Mouse (Mus musculus): ENCODE results near the gene Scaper. TPM values are rescaled to one million over a fixed set of nuclear protein-coding genes. Genes with fewer than 3 reads are reported as not detected.

Gene Scaper
- polyA plus RNA-seq, 2 experiments, result 8.2 to 15.1 TPM

GRCm38 (mm10) chr9:55900531-55900930 lies 37.4 kb downstream of the Scaper start:
- no peaks in the 10 kb centered on the region for H3K4me1 ChIP-seq (ENCODE audit: control insufficient read depth, insufficient read depth, low read length)
- no peak overlapping the region for H3K9ac ChIP-seq (ENCODE audit: low read depth, low read length, severe bottlenecking)
- WGBS, result 48% methylated on average over 3 of the region's 4 CpGs
- no peaks in the 10 kb centered on the region for H3K36me3 ChIP-seq (ENCODE audit: control insufficient read depth, insufficient read depth, low read length)
- no peak for DNase-seq (ENCODE audit: low spot score)
- no peaks in the 10 kb centered on the region for H3K27me3 ChIP-seq (ENCODE audit: control insufficient read depth, insufficient read depth, low read length)
- H3K27ac ChIP-seq (replicated peaks; ENCODE audit: low read depth, low read length), result no peak overlapping the region
- no peak for TF ChIP-seq POLR2A (IDR thresholded peaks at IDR 0.05; ENCODE audit: borderline replicate concordance, extremely low read depth, insufficient read depth, insufficient read length)
- no peak for ATAC-seq (ENCODE audit: low FRiP score, low read depth)
- no peak overlapping the region for H3K4me2 ChIP-seq (replicated peaks; ENCODE audit: low read depth, low read length, severe bottlenecking)
- no peaks in the 10 kb centered on the region for H3K9me3 ChIP-seq (ENCODE audit: control insufficient read depth, low read length)
- no peak overlapping the region for H3K4me3 ChIP-seq (replicated peaks; ENCODE audit: low read length)

- no peaks in the 10 kb centered on the region for H3K27me3 ChIP-seq (ENCODE audit: control insufficient read depth, insufficient read depth, low read length)
- H3K9ac ChIP-seq (ENCODE audit: low read depth, low read length, severe bottlenecking), result no peak overlapping the region
- H3K9me3 ChIP-seq (ENCODE audit: control insufficient read depth, low read length), result no peaks in the 10 kb centered on the region
- H3K36me3 ChIP-seq (ENCODE audit: control insufficient read depth, insufficient read depth, low read length), result no peaks in the 10 kb centered on the region
- no peak overlapping the region for H3K4me3 ChIP-seq (replicated peaks; ENCODE audit: low read length)
- no peaks in the 10 kb centered on the region for H3K4me1 ChIP-seq (ENCODE audit: control insufficient read depth, insufficient read depth, low read length)
- DNase-seq (ENCODE audit: low spot score), result peak; percentile 9
- TF ChIP-seq POLR2A (IDR thresholded peaks at IDR 0.05; ENCODE audit: borderline replicate concordance, extremely low read depth, insufficient read depth, insufficient read length), result no peak
- no peak overlapping the region for H3K27ac ChIP-seq (replicated peaks; ENCODE audit: low read depth, low read length)
- no peak for ATAC-seq (ENCODE audit: low FRiP score, low read depth)
- no peak overlapping the region for H3K4me2 ChIP-seq (replicated peaks; ENCODE audit: low read depth, low read length, severe bottlenecking)
- 58% methylated on average over 1 of the region's 1 CpGs for WGBS
These were observed 59.9 kb downstream of the Scaper start for GRCm38 (mm10) chr9:55878066-55878465.

GRCm38 (mm10) chr9:55789442-55789841 lies 148.5 kb downstream of the Scaper start:
- Histone ChIP-seq H3K9ac (ENCODE audit: low read depth, low read length, severe bottlenecking) (no peak overlapping the region), H3K4me3 (replicated peaks; ENCODE audit: low read length) (no peak overlapping the region), H3K9me3 (ENCODE audit: control insufficient read depth, low read length) (no peaks in the 10 kb centered on the region), H3K4me1 (ENCODE audit: control insufficient read depth, insufficient read depth, low read length) (no peaks in the 10 kb centered on the region), H3K4me2 (replicated peaks; ENCODE audit: low read depth, low read length, severe bottlenecking) (no peak overlapping the region), H3K36me3 (ENCODE audit: control insufficient read depth, insufficient read depth, low read length) (no peaks in the 10 kb centered on the region), H3K27ac (replicated peaks; ENCODE audit: low read depth, low read length) (no peak overlapping the region), H3K27me3 (ENCODE audit: control insufficient read depth, insufficient read depth, low read length) (no peaks in the 10 kb centered on the region)
- no peak for TF ChIP-seq POLR2A (IDR thresholded peaks at IDR 0.05; ENCODE audit: borderline replicate concordance, extremely low read depth, insufficient read depth, insufficient read length)
- no peak for ATAC-seq (ENCODE audit: low FRiP score, low read depth)
- DNase-seq (ENCODE audit: low spot score), result no peak
- WGBS, result 85% methylated on average over 8 of the region's 8 CpGs

GRCm38 (mm10) chr9:55712016-55712415 lies 225.9 kb downstream of the Scaper start:
- TF ChIP-seq POLR2A (IDR thresholded peaks at IDR 0.05; ENCODE audit: borderline replicate concordance, extremely low read depth, insufficient read depth, insufficient read length), result no peak
- 84% methylated on average over 4 of the region's 4 CpGs for WGBS
- DNase-seq (ENCODE audit: low spot score), result no peak
- ATAC-seq (ENCODE audit: low FRiP score, low read depth), result no peak
- no peaks in the 10 kb centered on the region for H3K36me3 ChIP-seq (ENCODE audit: control insufficient read depth, insufficient read depth, low read length)
- no peak overlapping the region for H3K4me3 ChIP-seq (replicated peaks; ENCODE audit: low read length)
- H3K9ac ChIP-seq (ENCODE audit: low read depth, low read length, severe bottlenecking), result no peak overlapping the region
- H3K4me1 ChIP-seq (ENCODE audit: control insufficient read depth, insufficient read depth, low read length), result no peaks in the 10 kb centered on the region
- no peak overlapping the region for H3K27ac ChIP-seq (replicated peaks; ENCODE audit: low read depth, low read length)
- H3K4me2 ChIP-seq (replicated peaks; ENCODE audit: low read depth, low read length, severe bottlenecking), result no peak overlapping the region
- no peaks in the 10 kb centered on the region for H3K9me3 ChIP-seq (ENCODE audit: control insufficient read depth, low read length)
- no peaks in the 10 kb centered on the region for H3K27me3 ChIP-seq (ENCODE audit: control insufficient read depth, insufficient read depth, low read length)

- Histone ChIP-seq H3K4me3 (replicated peaks; ENCODE audit: low read length) (no peak overlapping the region), H3K4me1 (ENCODE audit: control insufficient read depth, insufficient read depth, low read length) (no peaks in the 10 kb centered on the region), H3K27ac (replicated peaks; ENCODE audit: low read depth, low read length) (no peak overlapping the region), H3K9ac (ENCODE audit: low read depth, low read length, severe bottlenecking) (no peak overlapping the region), H3K27me3 (ENCODE audit: control insufficient read depth, insufficient read depth, low read length) (no peaks in the 10 kb centered on the region), H3K9me3 (ENCODE audit: control insufficient read depth, low read length) (no peaks in the 10 kb centered on the region), H3K36me3 (ENCODE audit: control insufficient read depth, insufficient read depth, low read length) (no peaks in the 10 kb centered on the region), H3K4me2 (replicated peaks; ENCODE audit: low read depth, low read length, severe bottlenecking) (no peak overlapping the region)
- 85% methylated on average over 5 of the region's 5 CpGs for WGBS
- no peak for DNase-seq (ENCODE audit: low spot score)
- ATAC-seq (ENCODE audit: low FRiP score, low read depth), result no peak
- TF ChIP-seq POLR2A (IDR thresholded peaks at IDR 0.05; ENCODE audit: borderline replicate concordance, extremely low read depth, insufficient read depth, insufficient read length), result no peak
These were observed 227.4 kb downstream of the Scaper start for GRCm38 (mm10) chr9:55710553-55710952.

GRCm38 (mm10) chr9:55706603-55707002 lies 231.3 kb downstream of the Scaper start:
- TF ChIP-seq POLR2A (IDR thresholded peaks at IDR 0.05; ENCODE audit: borderline replicate concordance, extremely low read depth, insufficient read depth, insufficient read length), result no peak
- H3K36me3 ChIP-seq (ENCODE audit: control insufficient read depth, insufficient read depth, low read length), result no peaks in the 10 kb centered on the region
- no peaks in the 10 kb centered on the region for H3K9me3 ChIP-seq (ENCODE audit: control insufficient read depth, low read length)
- no peaks in the 10 kb centered on the region for H3K27me3 ChIP-seq (ENCODE audit: control insufficient read depth, insufficient read depth, low read length)
- H3K9ac ChIP-seq (ENCODE audit: low read depth, low read length, severe bottlenecking), result no peak overlapping the region
- H3K27ac ChIP-seq (replicated peaks; ENCODE audit: low read depth, low read length), result no peak overlapping the region
- H3K4me2 ChIP-seq (replicated peaks; ENCODE audit: low read depth, low read length, severe bottlenecking), result no peak overlapping the region
- H3K4me3 ChIP-seq (replicated peaks; ENCODE audit: low read length), result no peak overlapping the region
- WGBS, result 60% methylated on average over 3 of the region's 3 CpGs
- no peaks in the 10 kb centered on the region for H3K4me1 ChIP-seq (ENCODE audit: control insufficient read depth, insufficient read depth, low read length)
- DNase-seq (ENCODE audit: low spot score) (no peak), ATAC-seq (ENCODE audit: low FRiP score, low read depth) (no peak)

Measured in limb, embryonic 14.5 days (tissue).